Mouse (Mus musculus): ENCODE measurements around the gene Olfr237-ps1. TPM values are rescaled to one million over a fixed set of nuclear protein-coding genes. Genes with fewer than 3 reads are reported as not detected.

The Olfr237-ps1 gene
- polyA plus RNA-seq, 1 experiment: 0.21 TPM

- TF ChIP-seq POLR2A (IDR thresholded peaks at IDR 0.05; ENCODE audit: control insufficient read depth, low read depth, low read length): no peak
- TF ChIP-seq CTCF (IDR thresholded peaks at IDR 0.05; ENCODE audit: control insufficient read depth, insufficient read depth, insufficient replicate concordance, low read depth, low read length): no peak
- H3K4me1 ChIP-seq (ENCODE audit: control insufficient read depth, insufficient read depth, low read length): no peaks in the 10 kb centered on the region
- H3K27ac ChIP-seq (ENCODE audit: control insufficient read depth, insufficient read depth, low read depth, low read length): no peak overlapping the region
- H3K36me3 ChIP-seq (ENCODE audit: control insufficient read depth, insufficient read depth, low read length): no peaks in the 10 kb centered on the region
- H3K4me3 ChIP-seq (ENCODE audit: control insufficient read depth, low read depth, low read length): no peak overlapping the region
- H3K27me3 ChIP-seq (ENCODE audit: control insufficient read depth, insufficient read depth, low read length): no peaks in the 10 kb centered on the region
These were observed 32.5 kb downstream of the Olfr237-ps1 start for GRCm38 (mm10) chr6:43178584-43179501.

DNA sequence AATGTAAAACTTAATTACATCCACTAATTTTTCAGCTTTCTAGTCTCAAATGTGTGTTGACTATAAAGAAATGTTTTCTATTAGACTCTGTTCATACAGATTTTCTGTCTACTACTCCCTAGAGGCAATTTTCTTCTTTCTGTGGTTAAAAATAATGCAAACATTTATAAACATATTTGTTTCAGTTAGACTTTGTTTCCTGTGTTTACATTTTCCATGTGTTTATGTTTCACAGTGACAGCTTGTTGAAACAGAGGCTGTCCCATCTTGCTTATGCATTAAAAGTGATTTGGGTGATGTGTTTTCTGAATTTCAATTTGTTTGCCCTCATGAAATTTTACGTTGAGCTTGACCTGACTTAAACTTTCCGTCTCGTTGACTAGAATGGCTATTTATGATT is 44.6 kb downstream of the Olfr237-ps1 start:
- TF ChIP-seq CTCF (IDR thresholded peaks at IDR 0.05; ENCODE audit: control insufficient read depth, insufficient read depth, insufficient replicate concordance, low read depth, low read length) (no peak), POLR2A (IDR thresholded peaks at IDR 0.05; ENCODE audit: control insufficient read depth, low read depth, low read length) (no peak)
- H3K4me1 ChIP-seq (ENCODE audit: control insufficient read depth, insufficient read depth, low read length): no peaks in the 10 kb centered on the region
- H3K27ac ChIP-seq (ENCODE audit: control insufficient read depth, insufficient read depth, low read depth, low read length): no peak overlapping the region

DNA sequence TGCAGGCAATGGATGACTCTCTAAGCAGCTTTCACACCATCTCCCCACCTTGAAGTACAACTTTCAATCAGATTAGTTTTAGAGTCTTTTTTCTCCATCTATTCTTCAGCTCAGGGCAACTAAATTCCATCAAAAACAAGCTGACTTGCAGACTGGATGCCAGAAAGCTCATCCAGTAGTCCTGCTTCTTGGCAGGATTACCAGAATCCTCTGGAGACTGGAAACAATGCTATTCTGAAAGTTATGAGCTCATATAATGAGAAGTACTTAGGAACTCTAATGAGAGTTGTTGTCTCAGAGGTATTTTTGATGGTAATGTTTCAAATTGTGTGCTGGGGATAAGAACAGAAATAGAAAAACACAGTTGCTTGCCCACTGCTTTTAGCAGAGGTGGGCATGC is 50.4 kb downstream of the Olfr237-ps1 start, which contains the start of gene Olfr435:
Gene Olfr435 (plus strand): TSS at position 366 of the 400 bp plus-strand sequence.
- no peak for TF ChIP-seq CTCF (IDR thresholded peaks at IDR 0.05; ENCODE audit: control insufficient read depth, insufficient read depth, insufficient replicate concordance, low read depth, low read length)
- no peak for TF ChIP-seq POLR2A (IDR thresholded peaks at IDR 0.05; ENCODE audit: control insufficient read depth, low read depth, low read length)
- Histone ChIP-seq H3K27me3 (ENCODE audit: control insufficient read depth, insufficient read depth, low read length) (no peaks in the 10 kb centered on the region), H3K4me1 (ENCODE audit: control insufficient read depth, insufficient read depth, low read length) (no peaks in the 10 kb centered on the region), H3K4me3 (ENCODE audit: control insufficient read depth, low read depth, low read length) (no peak within 1 kb of the TSS), H3K36me3 (ENCODE audit: control insufficient read depth, insufficient read depth, low read length) (no peaks in the 10 kb centered on the region), H3K27ac (ENCODE audit: control insufficient read depth, insufficient read depth, low read depth, low read length) (no peak within 1 kb of the TSS)

More for the DNA sequence above, 44.6 kb downstream of the Olfr237-ps1 start:
- Histone ChIP-seq H3K4me3 (ENCODE audit: control insufficient read depth, low read depth, low read length) (no peak overlapping the region), H3K27me3 (ENCODE audit: control insufficient read depth, insufficient read depth, low read length) (no peaks in the 10 kb centered on the region), H3K36me3 (ENCODE audit: control insufficient read depth, insufficient read depth, low read length) (no peaks in the 10 kb centered on the region)

DNA sequence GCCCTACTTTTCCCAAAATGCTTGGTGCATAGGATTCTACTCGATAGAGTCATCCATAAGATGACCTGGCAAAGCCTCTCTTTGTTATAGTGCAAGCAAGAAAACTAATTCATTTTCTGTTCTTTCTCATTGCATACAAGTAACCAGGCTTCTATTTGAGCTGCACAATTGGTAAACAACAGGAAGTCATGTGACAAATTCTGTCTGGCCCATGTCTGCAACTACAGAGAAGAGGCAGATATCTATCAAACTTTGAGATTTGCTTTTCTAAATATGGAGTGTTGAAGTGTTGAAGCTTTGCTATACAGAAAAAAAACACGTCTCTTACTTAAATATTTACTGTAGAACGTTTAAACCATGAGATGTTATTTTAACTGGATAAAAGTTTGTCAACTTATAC is 51.7 kb downstream of the Olfr237-ps1 start:
- TF ChIP-seq POLR2A (IDR thresholded peaks at IDR 0.05; ENCODE audit: control insufficient read depth, low read depth, low read length): no peak
- TF ChIP-seq CTCF (IDR thresholded peaks at IDR 0.05; ENCODE audit: control insufficient read depth, insufficient read depth, insufficient replicate concordance, low read depth, low read length): no peak

GRCm38 (mm10) chr6:43202786-43203185 is 56.4 kb downstream of the Olfr237-ps1 start:
- no peaks in the 10 kb centered on the region for H3K27me3 ChIP-seq (ENCODE audit: control insufficient read depth, insufficient read depth, low read length)
- no peaks in the 10 kb centered on the region for H3K4me1 ChIP-seq (ENCODE audit: control insufficient read depth, insufficient read depth, low read length)
- H3K4me3 ChIP-seq (ENCODE audit: control insufficient read depth, low read depth, low read length): no peak overlapping the region
- TF ChIP-seq CTCF (IDR thresholded peaks at IDR 0.05; ENCODE audit: control insufficient read depth, insufficient read depth, insufficient replicate concordance, low read depth, low read length): no peak
- no peak for TF ChIP-seq POLR2A (IDR thresholded peaks at IDR 0.05; ENCODE audit: control insufficient read depth, low read depth, low read length)
- H3K36me3 ChIP-seq (ENCODE audit: control insufficient read depth, insufficient read depth, low read length): no peaks in the 10 kb centered on the region
- H3K27ac ChIP-seq (ENCODE audit: control insufficient read depth, insufficient read depth, low read depth, low read length): no peak overlapping the region

More for the DNA sequence above, 51.7 kb downstream of the Olfr237-ps1 start:
- Histone ChIP-seq H3K27me3 (ENCODE audit: control insufficient read depth, insufficient read depth, low read length) (no peaks in the 10 kb centered on the region), H3K4me1 (ENCODE audit: control insufficient read depth, insufficient read depth, low read length) (no peaks in the 10 kb centered on the region), H3K36me3 (ENCODE audit: control insufficient read depth, insufficient read depth, low read length) (no peaks in the 10 kb centered on the region), H3K4me3 (ENCODE audit: control insufficient read depth, low read depth, low read length) (no peak overlapping the region), H3K27ac (ENCODE audit: control insufficient read depth, insufficient read depth, low read depth, low read length) (no peak overlapping the region)

GRCm38 (mm10) chr6:43205355-43205754 is 59.0 kb downstream of the Olfr237-ps1 start:
- Histone ChIP-seq H3K36me3 (ENCODE audit: control insufficient read depth, insufficient read depth, low read length) (no peaks in the 10 kb centered on the region), H3K4me1 (ENCODE audit: control insufficient read depth, insufficient read depth, low read length) (no peaks in the 10 kb centered on the region), H3K27ac (ENCODE audit: control insufficient read depth, insufficient read depth, low read depth, low read length) (no peak overlapping the region), H3K27me3 (ENCODE audit: control insufficient read depth, insufficient read depth, low read length) (no peaks in the 10 kb centered on the region), H3K4me3 (ENCODE audit: control insufficient read depth, low read depth, low read length) (no peak overlapping the region)
- TF ChIP-seq CTCF (IDR thresholded peaks at IDR 0.05; ENCODE audit: control insufficient read depth, insufficient read depth, insufficient replicate concordance, low read depth, low read length) (no peak), POLR2A (IDR thresholded peaks at IDR 0.05; ENCODE audit: control insufficient read depth, low read depth, low read length) (no peak)

Other genes starting within 250 kb of the Olfr237-ps1 start
- gene Olfr447, start 237.7 kb upstream of the Olfr237-ps1 start, polyA plus RNA-seq (2012; rRNA removed): not detected in 2 replicates
- gene Olfr446, start 225.2 kb upstream of the Olfr237-ps1 start, polyA plus RNA-seq (2012; rRNA removed): not detected in 2 replicates
- gene Olfr444, start 197.5 kb upstream of the Olfr237-ps1 start, polyA plus RNA-seq (2012; rRNA removed): not detected in 2 replicates
- gene Olfr441, start 40.2 kb upstream of the Olfr237-ps1 start, polyA plus RNA-seq (2012; rRNA removed): not detected in 2 replicates
- gene Olfr437, start 16.7 kb downstream of the Olfr237-ps1 start, polyA plus RNA-seq (2012; rRNA removed): 0.20 TPM in 1 of 2 replicates, not detected in the other
- gene Olfr13, start 25.6 kb downstream of the Olfr237-ps1 start, polyA plus RNA-seq (2012; rRNA removed): 0.02 and 0.05 TPM in 2 replicates
- gene Olfr435, start 50.6 kb downstream of the Olfr237-ps1 start, polyA plus RNA-seq (2012; rRNA removed): not detected in 2 replicates
- not detected in 2 replicates for gene Olfr434, start 66.5 kb downstream of the Olfr237-ps1 start, polyA plus RNA-seq (2012; rRNA removed)
- gene Olfr47, start 85.0 kb downstream of the Olfr237-ps1 start, polyA plus RNA-seq (2012; rRNA removed): not detected in 2 replicates
- gene Arhgef5, start 119.0 kb downstream of the Olfr237-ps1 start, polyA plus RNA-seq (2012; rRNA removed): 1.5 and 2.2 TPM in 2 replicates
- 0.16 and 0.17 TPM in 2 replicates for gene Nobox, start 163.0 kb downstream of the Olfr237-ps1 start, polyA plus RNA-seq (2012; rRNA removed)

Data from testis, adult 2 months (tissue).